Mouse (Mus musculus) cerebellum, postnatal 36 days (tissue): ENCODE results near the gene Fcgr2b.
"Not testable (repeated sequence)": the region's sequence is repeated elsewhere in the genome, so short reads cannot be mapped to it uniquely, and the experiment has no call there.

Experiments
- DNase-seq, 2 experiments: peaks; one replicate each; pipeline ENCODE4 v3.0.0; 2021 to 2022; ENCODE audit warnings: mixed read lengths in 2 of 2

Gene Fcgr2b

DNA sequence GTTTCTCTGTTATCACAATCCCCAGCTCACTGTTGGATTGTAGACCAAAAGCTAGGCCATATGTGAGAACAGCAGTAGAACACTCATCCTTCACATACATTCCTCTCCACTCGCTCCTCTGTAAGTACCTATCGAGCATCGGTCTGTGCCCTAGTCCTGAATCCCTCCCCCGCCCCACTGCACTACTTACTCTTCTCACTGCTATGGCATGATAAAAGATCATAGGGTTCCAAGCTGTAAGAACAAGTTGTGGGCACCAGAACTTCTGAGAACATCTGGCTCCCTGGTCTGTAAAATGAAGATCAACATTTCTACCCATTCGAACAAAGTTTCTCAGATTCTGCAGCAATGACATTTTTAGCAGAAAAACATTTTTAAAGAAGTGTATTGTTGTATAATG, at the start of gene Fcgr2b:
Gene Fcgr2b (minus strand): TSS at position 101 of the 400 bp plus-strand sequence.
- no peak for DNase-seq

DNA sequence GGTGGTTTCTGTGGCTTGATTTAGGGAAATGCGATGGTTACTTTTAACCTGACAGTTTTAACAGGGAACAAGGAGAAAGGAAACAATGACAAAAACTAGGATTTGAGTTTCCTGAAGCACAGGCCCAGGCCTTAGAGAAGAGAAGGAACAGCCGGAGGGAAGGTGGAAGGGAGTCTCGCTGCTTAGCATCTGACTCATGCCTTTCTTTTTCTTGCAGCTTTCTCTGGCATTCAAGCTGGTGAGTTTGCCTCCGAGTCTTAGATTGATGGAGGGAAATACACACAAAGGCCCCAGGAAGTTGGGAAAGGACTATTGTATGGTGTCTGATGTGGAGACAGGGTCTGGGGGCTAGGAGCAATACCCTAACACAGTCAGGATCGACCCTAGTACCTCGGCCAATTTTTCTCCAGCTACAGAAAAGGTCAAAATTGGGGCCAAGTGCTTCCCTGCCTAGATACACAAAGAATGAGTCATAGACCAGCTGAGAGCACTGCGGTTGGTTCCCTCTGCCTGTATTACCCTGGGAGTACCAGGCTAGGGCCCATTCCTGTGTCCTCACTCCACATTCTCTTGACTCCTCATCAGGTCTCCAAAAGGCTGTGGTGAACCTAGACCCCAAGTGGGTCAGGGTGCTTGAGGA, 43.1 kb upstream of the Fcgr2b start:
- DNase-seq = no peak

DNA sequence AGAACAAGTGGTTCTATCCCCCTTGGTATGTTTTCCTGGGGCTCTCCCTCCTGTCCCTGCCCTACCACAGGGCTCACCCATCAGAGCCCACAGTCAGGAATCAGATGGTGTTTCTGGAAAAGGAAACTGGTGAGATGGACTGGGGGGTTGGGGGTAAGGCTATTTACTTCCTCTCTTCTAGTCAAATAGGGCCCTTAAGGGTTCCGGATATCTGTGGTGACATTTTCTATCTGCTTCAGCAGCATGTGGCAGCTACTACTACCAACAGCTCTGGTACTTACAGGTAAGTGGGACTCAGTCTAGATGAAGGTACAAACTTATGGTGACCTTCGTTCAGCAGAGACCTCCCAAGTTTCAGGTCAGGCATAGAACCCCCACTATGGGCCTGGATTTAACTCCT, 42.4 kb upstream of the Fcgr2b start, which contains the start of gene Fcgr4:
Gene Fcgr4 (plus strand): TSS at position 184 of the 400 bp plus-strand sequence.
- no peak for DNase-seq

DNA sequence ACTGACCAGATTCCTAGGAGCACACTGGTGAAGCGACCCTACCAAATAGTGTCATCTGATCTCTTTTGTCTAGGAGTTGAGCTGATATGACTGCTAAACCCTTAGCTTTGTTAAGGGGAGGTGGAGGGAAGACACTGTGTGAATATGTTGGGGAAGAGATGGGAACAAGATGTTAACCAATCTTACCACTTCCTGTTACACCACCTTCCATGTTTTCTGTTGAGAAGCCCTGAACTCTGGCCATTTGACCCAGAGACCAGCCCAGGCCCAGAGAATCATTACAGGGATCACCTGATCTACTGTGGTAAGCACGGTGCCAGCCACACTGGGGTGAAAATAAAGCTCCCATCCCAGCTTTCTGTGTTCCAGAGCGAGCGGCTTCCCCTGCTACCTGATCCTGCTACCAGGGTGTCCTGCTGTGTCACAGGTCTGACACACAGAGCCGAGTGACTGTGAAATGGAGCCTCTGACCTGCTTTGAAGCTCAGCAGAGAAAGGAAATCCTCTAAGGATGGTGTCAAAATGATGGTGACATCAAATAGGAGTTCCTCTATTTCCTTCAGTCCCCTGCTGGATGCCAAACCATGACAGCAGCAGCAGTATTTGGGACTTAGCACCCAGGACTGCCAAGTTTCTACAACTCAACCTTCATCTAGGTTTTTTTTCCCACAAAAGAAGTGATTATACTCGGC, 41.3 kb upstream of the Fcgr2b start:
- DNase-seq = no peak

DNA sequence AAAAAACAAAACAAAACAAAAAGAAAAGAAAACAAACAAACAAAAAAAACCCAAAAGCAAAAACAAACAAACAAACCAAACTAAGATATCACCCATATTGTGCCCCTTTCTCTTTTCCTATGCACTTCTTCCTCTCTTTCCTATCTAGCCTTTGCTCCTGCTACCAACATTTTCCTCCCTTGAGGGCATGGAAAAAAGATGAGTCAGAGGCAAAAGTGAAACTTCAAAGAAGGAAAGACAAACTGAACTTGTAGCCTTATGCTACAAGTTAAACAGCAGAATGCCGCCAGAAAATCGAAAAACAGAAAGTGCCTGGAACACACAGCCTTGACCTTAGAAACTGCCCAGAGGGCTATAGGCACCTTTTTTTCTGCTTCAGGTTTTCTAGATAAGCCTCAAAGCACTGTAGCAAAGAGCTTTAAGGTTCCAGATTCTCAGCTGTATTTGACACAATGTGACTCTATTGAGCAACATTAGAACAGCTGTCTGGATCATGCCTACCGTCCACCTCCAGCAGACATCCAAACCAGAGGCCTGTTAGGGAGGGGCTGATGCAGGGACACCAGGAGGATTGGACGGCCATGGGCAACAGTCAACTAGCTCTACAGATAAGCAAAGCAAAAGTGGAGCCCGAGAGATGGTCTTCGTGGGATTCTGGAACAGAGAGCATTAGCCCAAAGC, 40.5 kb upstream of the Fcgr2b start:
- DNase-seq = no peak

DNA sequence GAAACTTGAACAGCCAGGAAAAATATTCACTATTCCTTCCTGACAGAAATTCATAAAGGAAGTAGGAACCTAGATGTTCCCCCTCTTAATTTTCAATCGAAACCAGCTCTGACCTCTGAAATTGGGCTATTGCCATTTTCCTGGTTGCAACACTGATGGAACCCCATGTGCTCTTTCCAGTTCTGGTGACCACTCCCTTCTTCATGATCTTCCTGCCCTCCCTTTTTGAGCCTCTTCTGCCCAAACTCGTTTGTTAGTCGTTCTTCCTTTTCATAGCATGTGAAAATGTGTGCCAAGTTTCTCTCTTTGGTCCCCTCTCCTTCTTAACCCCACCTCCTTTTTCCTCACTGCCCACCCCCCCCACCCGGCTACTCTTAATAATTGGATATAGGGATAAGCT, 35.4 kb upstream of the Fcgr2b start:
- no peak for DNase-seq

DNA sequence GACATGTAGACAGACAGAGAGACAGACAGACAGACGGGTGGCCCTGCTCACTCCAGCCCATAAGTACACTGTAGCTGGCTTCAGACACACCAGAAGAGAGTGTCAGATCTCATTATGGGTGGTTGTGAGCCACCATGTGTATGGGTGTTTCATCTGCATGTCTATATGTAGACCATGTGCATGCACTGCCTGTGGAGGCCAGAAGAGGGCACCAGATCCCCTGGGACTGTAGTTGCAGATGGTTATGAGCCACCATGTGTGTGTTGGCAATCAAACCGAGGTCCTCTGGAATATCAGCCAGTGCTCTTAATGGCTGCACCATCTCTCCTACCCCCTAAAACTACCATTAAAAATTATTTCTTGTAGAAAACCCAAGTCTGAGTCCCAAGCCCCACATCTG, 30.6 kb upstream of the Fcgr2b start:
- no peak for DNase-seq

DNA sequence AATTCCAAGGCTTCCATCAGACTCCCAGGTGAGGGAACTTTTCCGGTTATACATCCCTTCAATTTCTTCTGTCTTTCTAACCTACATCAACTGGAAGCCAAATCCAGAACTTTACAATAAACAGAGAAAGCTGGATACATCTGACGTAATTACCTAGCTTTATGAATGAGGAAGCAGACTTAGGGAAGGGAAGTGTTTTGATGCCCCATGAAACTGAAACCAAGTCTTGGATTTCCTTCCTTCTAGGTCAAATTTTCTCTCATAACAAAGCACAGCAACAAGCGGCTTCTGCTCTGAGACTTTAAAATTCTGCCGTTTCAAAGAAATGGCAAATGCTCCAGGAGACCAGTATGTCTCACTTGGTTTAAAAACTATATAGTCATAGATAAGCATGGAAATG, 30.0 kb upstream of the Fcgr2b start:
- no peak for DNase-seq

DNA sequence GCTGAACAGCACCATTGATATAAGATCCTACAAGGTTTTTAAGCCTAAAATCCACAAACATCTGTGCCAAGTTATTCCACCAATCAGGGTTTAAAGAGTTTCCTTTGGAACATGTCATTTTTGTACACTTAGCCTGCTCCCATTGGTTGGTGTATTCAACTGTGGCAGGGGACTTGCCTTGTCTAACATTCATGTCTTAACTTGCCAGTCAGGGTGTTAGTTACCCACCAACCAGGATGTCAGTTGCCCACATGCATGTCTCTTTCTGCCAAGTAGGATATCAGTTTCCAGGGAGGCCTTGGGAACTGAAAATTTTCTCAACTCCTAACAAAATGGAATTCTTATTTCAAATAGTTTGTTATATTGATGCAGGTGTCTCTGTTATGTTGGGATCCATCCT, 29.2 kb upstream of the Fcgr2b start:
- no peak for DNase-seq

DNA sequence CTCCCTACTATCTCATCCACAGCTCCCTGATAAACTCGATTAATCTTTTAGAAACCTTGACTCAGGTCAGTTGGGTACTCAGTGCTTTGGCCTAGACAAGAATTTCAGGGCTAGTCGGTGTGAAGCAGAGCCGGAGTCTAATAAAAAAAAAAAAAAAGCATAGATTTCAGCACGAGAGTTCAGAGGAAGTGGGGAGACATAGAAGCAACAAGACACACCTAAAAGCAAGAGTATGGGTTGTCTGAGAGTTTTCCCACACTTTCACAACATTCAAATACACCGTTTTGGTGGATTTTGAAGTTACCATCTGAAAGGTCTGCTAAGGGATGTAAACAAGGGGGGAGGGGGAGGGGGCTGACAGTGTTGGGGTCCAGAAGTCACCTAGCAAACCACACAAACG, 28.7 kb upstream of the Fcgr2b start:
- DNase-seq = no peak

DNA sequence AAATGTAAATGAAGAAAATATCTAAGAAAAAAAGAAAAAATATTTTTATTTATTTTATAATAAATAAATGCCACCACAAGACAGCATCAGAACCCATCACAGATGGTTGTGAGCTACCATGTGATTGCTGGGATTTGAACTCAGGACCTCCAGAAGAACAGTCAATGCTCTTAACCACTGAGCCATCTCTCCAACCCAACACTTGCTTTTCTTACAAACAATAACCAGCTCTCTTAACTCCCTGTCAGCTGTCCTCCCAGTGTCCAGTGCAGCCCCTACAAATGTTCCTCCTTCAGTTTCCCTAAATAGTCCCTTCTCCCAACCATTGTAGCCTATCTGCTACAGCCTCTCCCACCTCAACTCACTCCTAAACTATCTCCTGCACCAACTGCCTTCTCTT, 23.5 kb upstream of the Fcgr2b start:
- no peak for DNase-seq

DNA sequence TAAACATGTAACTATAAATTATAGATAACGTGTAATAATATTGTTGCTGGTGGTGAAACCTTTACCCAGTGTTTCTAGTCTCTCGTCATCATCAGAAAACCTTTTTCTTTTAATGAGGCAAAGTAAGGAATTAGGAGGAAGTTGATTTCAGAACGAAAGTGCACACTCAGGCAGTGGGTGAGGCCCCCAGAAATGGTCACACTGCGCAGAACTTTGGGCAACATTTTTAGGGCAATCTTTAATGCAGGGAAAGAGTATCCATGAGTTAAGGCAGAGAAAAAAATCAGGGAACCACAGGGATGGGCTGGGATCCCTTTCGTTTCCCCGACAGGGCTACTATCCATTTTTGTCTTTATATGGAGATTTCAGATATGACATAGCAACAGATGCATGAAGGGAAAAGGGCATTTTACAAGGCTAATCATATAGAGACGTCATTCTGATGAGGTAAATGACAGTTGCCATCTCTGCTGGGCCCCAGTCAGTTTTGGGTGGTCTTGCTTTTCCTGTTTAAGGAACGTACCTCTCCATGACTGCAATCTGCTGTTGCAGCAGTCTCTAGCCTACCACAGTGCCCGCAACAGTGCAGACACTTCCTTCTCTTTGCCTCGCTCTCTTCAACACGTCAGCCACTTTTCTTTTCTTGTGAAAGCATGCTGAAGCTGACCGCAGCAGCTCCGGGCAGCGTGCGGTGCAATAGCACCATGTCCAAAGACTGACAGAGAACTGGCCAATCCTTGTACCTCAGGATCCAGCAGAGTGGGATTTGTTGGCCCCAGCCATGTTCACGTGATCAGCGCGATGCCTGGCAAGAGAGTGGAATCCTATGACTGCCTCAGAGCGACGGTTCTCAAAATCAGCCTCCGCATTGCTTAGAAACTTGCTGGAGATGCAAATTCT, 21.7 kb upstream of the Fcgr2b start:
- DNase-seq = peak; percentile 9 to 23

DNA sequence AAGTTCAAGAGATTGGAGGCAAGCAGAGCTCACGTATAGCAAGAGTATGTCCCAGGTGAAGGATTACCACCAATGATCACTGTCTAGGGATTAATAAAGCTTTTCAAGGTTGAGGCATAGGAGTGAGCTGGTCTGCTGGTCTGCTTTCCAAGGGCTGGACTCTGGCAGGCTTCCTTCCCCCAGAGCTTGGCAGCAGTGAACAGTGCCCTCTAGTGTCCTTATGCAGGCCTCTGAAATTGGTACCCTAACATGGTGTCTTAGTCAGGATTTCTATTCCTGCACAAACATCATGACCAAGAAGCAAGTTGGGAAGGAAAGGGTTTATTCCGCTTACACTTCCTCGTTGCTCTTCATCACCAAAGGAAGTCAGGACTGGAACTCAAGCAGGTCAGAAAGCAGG, 20.4 kb upstream of the Fcgr2b start:
- DNase-seq = peak; percentile 56 to 57

DNA sequence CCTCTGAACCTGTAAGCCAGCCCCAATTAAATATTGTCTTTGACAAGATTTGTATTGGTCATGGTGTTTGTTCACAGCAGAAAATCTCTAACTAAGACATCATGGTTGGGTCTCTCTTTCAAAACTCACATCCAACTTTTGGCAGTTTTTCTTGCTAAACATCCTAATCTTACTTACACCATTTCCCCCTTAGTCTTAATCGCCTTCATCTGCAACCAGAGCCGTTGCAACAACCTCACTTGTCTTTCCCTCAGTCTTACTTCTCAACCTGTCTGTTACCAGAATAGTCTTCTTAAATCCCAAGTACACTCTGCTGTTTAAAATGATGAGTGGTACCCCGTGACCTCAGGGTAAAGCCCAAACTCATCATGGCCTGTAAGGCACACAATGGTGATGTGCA, 19.7 kb upstream of the Fcgr2b start:
- DNase-seq = no peak

DNA sequence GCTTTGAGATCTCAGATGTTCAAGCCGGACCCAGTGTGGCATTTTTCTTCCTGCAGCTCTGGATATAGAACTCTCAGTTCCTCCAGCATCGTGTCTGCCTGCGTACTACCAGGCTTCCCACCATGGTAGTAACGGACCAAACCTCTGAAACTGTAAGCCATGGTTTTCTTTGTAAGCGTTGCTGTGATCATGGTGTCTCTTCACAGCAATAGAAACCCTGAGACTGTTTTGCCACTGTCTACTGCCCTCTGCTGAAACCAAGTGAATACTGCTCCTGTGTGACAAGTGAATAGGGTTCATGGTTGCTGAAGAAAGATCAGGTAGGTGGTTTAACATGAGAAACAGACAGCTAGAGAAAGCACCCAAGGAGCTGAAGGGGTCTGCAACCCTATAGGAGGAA, 16.2 kb upstream of the Fcgr2b start:
- DNase-seq = peak; percentile 6 to 20

DNA sequence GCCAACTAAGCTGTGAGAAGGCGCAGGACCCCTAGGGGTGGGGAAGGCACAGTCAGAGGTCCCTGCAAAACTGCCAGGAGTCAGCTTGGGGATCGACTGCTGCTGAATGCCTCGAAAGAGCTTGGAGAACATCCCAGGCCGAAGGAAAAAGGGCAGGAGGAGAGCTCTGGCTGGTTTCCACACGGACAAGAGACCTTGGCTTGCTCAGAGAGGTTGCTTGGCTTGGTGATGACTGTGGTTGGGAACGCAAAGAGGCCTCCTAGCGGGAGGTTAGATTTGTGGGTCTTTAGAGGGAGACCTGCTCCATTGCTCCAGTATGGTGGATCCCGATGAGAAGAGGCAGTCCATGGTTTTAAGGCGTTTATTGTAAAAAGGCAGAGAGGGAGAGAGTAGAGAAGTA, 13.3 kb upstream of the Fcgr2b start:
- DNase-seq = peak in 1 of 2 experiments; percentile 6

DNA sequence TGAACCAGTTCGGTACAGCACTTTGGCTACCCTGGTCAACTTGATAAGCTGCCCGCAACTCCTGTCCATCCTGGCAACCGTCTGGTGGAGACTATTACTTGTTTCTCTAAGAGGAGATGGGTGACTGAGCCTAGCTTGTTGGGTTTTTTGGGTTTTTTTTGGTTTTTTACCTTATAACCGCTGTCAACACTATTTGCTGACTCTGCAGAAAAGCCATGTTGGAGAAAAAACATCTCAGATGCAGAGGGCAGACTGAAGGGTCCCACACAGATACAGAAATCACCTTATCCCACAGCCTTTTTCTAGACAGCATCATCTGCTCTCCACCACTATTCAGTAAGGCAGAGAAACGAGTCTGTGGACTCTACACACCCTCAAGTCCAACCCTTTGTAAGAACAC, 9.5 kb upstream of the Fcgr2b start:
- DNase-seq = no peak

DNA sequence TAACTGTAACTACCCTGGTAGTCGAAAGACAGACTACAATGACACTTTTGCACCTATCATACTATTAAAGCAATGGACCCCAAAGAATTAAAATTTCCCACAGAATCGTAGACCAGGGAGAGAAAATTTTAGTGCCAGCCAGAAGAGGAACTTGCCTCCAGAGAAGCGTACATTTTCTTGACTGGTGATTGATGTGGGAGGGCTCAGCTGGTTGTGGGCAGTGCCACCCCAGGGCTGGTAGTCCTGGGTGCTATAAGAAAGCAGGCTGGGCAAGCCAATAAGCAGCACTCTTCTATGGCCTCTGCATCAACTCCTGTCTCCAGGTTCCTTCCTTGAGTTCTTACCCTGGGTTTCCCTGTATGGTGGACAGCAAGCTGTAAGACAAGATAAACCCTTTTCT, 8.7 kb upstream of the Fcgr2b start:
- DNase-seq = no peak

DNA sequence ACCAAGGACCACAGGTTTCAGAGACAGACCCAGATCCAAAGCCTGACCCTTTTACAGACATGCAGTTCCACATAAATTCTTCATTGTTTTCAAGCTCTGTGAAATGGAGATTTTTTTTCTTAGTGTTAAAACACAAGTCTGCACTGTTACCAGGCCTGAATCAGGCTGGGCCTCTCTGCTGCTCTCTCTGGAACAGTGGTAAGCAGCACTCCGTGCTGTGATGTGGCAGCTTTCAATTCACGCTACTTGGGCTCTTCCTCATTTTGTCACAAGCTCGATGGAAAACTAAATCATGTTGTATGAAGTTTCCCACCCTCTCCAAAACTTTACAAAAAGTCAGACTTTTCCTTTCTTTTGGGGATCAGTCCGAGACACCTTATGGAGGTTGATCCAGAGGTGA, 6.7 kb upstream of the Fcgr2b start:
- DNase-seq = no peak

DNA sequence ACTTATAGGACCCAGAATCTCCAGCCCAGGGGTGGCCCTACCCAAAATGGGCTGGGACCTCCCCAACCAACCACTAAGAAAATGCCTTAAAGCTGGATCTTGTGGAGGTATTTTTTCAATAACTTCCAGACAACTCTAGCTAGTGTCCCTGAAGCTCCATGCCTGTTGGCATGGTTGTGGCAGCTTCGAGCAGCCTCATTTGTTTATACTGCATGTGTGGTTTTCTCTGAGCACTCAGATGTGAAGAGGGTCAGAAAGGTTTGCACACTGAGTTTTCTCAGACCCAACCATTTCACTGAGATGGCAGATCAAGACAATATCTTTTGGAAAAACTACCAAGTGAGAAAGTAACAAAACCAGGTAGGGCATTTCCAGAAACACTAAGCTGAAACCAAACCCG, 6.0 kb upstream of the Fcgr2b start:
- DNase-seq = no peak

DNA sequence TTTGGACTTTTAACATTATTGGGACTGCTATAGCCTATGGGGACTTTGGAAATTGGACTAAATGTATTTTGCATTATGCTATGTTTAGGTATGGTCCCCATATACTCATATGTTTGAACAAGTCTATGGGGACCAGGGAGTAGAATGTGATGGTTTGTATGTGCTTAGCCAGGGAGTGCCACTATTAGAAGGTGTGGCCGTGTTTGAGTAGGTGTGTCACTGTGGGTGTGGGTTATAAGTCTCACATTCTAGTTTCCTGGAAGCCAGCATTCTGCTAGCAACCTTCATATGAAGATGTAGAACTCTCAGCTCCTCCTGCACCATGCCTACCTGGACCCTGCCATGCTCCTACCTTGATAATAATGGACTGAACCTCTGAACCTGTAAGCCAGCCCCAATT, 5.3 kb upstream of the Fcgr2b start:
- DNase-seq = not testable (repeated sequence)

DNA sequence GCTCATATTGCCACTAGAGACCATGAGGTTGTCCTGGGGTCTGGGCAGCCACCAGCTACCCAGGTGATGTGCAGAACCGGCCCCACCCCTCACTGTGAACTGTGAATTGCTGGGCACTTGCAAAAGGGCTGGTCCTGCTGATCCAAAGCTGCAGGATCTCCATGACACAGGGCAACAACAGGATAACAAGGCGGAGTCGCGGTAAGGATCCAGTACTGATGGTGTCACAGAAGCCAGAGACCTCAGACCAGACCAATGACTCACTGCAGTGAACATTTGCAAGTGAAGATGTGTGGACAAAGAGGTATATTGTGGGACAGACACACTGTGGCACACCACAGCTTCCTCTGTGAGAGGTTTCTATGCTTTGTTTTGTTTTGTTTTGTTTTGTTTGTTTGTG, 2.3 kb upstream of the Fcgr2b start:
- no peak for DNase-seq

DNA sequence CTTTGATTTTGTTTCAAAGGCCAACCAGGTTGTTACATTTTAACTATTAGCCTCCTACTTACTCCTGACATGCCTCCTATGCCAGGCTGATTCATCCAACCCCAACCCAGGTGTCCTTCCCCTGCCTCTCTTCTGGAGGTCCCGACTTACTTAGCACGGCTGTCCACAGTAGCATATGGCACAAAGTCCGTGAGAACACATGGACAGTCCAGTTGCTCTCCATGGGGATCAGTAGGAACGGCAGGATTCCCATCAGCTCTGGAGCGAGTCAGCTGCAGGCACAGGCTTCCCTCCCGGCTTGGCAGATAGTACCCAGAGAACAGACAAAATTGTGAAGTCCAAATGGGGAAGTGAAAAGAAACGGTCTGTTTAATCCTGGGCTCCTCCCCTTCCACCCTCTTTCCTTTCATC, 591 bp downstream of the Fcgr2b start:
- DNase-seq = peak in 1 of 2 experiments; percentile 5
